Mouse (Mus musculus): ENCODE data around the gene Swap70.

The Swap70 gene

GRCm38 (mm10) chr7:110237837-110238451 lies 16.4 kb downstream of the Swap70 start:
- no peak for DNase-seq (ENCODE audit: low read depth in 2 of 2, low spot score in 2 of 2)

GRCm38 (mm10) chr7:110239590-110239989 lies 18.1 kb downstream of the Swap70 start:
- no peak for DNase-seq (ENCODE audit: low read depth in 2 of 2, low spot score in 2 of 2)

DNA sequence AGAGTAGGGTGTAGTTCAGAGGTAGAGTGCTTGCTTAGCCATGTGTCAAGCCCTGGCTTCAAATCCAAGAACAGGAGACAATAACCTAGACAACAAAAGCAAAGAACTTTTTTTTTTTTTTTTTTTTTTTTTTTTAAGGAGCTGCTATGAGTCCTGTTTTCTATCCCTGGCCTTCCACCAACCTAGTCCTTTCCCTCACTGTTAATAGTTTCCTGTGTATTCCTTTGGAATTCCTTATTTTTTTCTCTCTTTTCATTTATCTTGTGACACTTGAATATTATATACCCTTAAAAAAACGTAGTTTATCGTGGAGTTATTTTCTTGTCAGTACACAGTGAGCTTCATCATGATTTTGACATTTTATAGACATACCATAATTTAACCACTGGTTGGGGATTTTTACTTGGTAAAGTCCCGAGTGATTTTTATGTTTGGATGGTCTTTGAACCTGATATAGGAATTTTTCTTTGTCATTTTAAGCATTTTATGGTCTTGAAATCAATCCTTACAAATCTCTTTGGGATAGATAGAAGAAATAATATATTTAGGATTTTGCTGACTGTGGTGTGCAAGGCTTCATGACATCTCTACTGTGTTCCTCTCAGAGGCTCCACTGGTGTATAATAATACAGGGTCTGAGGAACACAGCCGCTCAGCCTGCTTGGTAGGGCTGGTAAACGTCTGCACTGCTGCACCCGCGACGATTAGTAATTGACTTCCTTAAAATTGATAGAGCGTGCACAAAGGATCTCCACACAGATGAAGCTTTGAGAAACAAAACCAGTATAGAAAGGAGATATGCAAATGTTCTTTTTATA lies 20.2 kb downstream of the Swap70 start:
- DNase-seq (ENCODE audit: low read depth in 2 of 2, low spot score in 2 of 2): no peak

DNA sequence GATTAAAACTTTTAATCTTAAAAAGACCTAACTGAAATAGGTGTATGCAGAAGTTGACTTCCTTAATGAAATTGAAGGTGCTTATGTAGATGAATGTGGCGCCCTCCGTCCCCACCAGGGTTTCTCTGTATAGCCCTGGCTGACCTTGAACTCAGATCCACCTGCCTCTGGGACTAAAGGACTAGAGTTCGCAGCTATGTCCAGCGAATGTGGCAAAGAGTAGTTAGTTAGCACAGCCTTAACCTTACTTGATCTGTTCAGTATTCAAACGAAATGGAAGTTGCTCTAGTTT lies 20.7 kb downstream of the Swap70 start:
- DNase-seq (ENCODE audit: low read depth in 2 of 2, low spot score in 2 of 2): no peak

GRCm38 (mm10) chr7:110245128-110245527 lies 23.6 kb downstream of the Swap70 start:
- DNase-seq (ENCODE audit: low read depth in 2 of 2, low spot score in 2 of 2): no peak

DNA sequence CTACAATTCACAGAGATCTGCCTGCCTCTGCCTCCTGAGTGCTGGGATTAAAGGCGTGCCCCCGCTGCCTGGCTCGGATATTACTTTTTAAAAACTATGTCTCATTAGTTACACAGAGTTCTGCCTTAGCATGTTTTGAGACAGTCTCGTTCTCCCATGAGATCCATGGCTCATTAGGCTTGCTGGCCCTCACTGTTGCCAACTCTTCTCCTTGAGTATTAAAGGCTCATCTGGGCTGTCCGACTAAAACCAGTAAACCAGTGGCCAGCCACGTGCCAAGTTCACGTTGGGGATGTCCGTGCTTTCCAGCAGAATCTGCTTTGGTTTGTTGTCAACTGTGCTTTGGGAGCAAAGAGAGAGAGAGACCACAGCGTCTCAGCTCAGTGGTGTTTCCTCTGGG lies 25.0 kb downstream of the Swap70 start:
- DNase-seq (ENCODE audit: low read depth in 2 of 2, low spot score in 2 of 2): no peak

- no peak for DNase-seq (ENCODE audit: low read depth in 2 of 2, low spot score in 2 of 2)
These were observed 26.3 kb downstream of the Swap70 start for GRCm38 (mm10) chr7:110247801-110248200.

GRCm38 (mm10) chr7:110248677-110249076 lies 27.2 kb downstream of the Swap70 start:
- DNase-seq (ENCODE audit: low read depth in 2 of 2, low spot score in 2 of 2): no peak

GRCm38 (mm10) chr7:110253861-110254260 lies 32.4 kb downstream of the Swap70 start:
- no peak for DNase-seq (ENCODE audit: low read depth in 2 of 2, low spot score in 2 of 2)

- no peak for DNase-seq (ENCODE audit: low read depth in 2 of 2, low spot score in 2 of 2)
These were observed 32.9 kb downstream of the Swap70 start for GRCm38 (mm10) chr7:110254395-110254794.

DNA sequence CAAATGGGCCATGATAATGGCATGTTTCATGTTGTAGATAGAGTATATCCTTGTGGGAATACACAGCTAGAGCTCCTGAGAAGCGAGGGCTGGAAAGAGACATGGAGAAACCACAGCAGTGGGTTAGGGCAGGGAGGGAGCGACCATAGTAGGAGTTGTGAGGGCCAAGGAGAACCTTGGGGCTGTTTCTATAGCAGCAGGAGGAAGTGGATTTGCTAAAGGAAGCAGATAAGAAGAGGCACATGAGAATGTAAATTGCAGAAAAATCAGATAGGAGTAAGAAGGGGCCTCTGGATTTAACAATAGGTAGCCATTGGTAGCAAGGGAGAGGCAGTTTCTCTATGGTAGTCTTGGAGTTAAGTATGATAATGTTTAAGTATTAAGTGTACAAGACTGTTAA lies 35.5 kb downstream of the Swap70 start:
- DNase-seq (ENCODE audit: low read depth in 2 of 2, low spot score in 2 of 2): no peak

DNA sequence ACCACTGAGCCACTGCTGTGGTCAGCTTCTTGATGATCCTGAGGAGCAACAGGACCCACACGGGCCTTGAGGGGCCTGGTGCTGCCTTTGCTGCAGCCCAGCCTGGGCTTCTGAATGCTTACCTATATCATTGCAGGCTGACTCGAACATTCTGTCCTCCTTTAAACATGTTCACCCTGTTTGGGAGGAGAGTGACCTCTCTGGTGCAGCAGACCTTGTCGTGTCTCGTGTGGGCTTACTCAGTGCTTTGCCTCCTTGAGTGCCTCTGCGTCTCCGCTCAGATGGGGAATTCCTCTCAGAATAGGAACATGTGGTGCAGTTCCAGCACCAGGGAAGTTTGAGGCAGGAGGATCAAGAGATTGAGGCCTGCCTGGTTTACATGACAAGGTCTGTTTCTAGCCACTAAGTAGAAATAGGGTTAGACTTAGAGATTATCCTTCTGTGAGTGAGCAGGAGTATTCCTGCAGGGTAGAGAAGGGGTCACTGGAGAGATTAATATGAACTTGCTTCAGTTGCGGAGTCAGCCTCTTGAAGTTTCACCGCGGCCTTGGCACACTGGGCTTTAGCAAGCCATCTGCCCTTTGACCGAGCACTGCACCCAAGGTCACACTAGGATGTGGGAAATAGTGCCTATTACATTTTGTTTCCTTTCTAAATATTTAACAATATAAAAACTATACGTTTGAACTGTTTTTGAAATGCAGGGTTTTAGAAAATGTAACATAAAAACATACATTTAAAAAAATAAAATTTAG lies 36.9 kb downstream of the Swap70 start:
- DNase-seq (ENCODE audit: low read depth in 2 of 2, low spot score in 2 of 2): no peak

DNA sequence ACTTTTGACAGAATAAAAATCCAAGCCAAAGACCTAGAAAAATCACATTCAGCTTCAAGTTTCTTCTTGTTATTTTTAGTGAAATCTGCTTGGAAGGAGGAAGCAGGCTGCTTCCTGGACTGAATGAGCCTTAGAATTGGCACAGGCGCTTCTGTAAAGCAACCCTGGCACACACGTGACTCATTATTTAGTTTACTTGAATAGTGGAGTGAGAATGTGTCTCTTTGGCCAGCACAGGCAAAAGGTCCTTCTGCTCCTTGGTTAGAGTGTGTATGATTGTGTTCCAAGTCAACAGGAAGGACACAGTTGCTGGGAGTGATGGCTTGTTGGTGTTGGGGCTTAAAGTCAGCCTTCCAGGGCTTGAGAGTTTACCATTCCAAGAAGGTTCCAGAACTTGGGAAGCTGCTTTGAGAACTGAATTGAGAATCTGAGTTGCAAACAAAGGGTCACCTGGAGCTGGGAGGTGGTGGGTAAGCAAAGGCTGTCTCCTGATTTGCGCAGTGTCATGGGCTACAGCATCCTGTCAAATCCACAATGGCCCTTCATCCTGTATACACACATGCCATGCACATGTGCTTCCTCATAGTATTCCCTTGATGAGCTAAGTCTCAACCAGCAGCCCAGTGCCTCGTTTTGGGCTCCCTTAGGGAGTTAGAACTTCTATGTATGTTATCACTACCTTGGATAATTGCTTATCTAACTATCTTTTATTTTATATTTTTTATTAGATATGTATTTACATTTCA lies 38.6 kb downstream of the Swap70 start:
- no peak for DNase-seq (ENCODE audit: low read depth in 2 of 2, low spot score in 2 of 2)

DNA sequence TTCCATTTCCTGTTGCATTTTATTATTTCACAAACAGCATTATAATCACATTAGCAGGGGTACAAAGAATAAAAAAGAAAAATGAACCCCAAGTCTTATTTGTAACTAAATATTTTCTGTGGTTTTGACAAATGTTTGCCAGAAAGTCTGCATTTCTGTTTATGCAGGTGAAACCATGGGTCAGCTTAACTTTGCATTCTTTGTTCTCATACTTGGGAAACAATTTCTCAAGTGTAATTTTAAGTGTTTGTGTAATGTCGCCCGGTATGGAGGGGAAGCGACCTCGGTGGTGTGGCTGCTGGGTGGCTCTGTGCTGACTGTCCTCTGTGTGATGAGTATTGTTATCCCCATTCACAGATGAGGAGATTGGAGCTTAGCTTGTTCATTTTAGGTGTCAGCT lies 40.3 kb downstream of the Swap70 start:
- no peak for DNase-seq (ENCODE audit: low read depth in 2 of 2, low spot score in 2 of 2)

DNA sequence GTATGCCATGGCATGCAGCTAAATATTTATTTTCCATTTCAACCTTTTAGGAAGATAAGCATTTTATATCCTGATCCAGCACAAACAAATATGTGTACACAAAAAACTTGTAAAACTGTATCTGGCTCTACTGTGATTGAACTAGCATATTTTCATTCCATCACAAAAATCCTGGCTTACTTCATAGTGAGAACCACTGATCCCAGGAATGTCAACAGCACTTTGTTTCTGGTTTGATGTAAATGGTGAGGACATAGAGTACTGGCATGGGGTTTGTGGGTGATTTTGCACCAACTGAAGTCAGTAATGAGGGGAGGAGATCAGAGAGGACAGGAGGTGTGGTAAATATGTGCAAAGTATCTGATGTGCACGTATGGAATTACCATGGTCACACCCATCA lies 41.1 kb downstream of the Swap70 start:
- no peak for DNase-seq (ENCODE audit: low read depth in 2 of 2, low spot score in 2 of 2)

DNA sequence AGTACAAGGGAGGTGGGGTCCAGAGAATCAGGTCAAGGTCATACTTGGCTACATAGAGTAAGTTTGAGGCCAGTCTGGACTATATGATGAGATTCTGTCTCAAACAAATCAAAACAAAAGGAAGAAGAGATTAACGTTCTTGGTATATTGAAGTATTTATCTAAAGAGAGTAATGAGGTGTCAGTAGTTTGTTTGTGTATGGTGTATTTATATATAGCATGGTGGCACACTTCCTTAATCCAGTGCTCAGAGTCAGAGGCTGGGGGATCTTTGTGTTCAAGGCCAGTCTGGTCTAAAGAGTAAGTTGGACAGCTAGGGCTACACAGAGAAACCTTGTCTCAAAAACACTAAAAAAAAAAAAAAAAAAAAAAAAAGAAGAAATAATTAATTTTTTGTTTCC lies 42.0 kb downstream of the Swap70 start:
- no peak for DNase-seq (ENCODE audit: low read depth in 2 of 2, low spot score in 2 of 2)

DNA sequence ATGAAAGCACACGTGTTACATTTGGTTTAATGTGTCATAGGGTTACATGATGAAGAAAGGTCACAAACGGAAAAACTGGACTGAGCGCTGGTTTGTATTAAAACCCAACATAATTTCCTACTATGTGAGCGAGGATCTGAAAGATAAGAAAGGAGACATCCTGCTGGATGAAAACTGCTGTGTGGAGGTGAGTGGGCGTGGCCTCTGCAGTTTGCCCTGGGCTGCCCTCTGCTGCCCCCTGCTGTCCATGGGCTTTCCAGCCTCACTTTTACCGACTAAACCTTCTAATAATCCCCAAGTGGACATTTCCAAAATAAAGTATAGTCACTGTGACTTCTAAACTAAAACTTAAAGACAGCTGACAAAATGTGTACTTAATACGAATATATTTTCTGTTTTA lies 44.3 kb downstream of the Swap70 start:
- peak; percentile 78 to 83 for DNase-seq (ENCODE audit: low read depth in 2 of 2, low spot score in 2 of 2)

DNA sequence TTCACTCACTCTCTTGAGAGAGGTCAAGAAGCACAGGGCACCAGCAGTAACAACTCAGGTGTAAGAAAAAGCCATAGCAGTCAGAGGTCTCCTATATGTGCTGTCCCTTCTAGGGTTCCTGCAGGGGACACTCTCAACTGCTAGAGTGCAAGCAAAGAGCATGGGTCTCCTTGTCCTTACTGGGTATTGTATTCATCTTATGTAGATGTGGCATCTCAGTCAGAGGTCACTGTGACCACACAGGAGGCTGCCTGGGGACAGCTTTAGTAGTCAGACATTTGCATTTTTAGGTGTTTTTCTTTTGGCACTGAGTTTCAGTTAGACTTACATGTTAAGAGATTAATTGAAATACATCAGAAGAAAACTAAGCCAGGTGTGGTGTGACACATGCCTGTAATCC lies 45.5 kb downstream of the Swap70 start:
- no peak for DNase-seq (ENCODE audit: low read depth in 2 of 2, low spot score in 2 of 2)

GRCm38 (mm10) chr7:110267994-110268393 lies 46.5 kb downstream of the Swap70 start:
- no peak for DNase-seq (ENCODE audit: low read depth in 2 of 2, low spot score in 2 of 2)

DNA sequence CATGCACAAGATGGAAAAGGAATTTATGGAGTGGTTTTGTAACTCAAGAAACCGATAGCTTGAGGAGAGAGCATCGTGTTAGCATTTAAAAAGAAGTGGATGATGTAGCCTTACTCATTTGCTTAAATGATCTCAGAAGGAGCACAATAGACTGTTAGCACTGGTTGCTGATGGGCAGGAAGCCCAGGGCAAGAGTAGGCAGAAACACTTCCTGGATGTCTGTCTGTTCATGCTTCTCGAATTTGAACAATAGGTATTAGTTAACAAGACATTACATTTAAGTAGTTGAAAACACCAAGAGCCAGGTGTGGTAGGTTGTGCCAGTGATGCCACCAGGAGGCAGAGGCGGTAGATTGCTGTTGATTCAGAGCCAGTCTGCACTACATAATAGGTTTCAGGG lies 47.0 kb downstream of the Swap70 start:
- no peak for DNase-seq (ENCODE audit: low read depth in 2 of 2, low spot score in 2 of 2)

DNA sequence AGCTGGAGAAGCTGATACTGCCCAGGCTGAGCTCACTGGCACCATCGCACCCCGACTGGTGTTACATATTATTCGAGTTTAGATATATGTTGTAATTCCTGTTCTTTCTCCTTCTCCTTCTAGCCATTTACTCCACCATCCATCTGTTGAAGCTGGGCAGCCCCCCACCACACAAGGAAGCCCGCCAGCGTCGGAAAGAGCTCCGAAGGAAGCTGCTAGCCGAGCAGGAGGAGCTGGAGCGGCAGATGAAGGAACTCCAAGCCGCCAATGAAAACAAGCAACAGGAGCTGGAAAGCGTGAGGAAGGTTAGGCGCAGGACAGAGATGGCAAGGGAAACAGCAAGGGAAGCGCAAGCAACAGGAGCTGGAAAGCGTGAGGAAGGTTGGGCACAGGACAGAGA lies 48.3 kb downstream of the Swap70 start:
- no peak for DNase-seq (ENCODE audit: low read depth in 2 of 2, low spot score in 2 of 2)

DNA sequence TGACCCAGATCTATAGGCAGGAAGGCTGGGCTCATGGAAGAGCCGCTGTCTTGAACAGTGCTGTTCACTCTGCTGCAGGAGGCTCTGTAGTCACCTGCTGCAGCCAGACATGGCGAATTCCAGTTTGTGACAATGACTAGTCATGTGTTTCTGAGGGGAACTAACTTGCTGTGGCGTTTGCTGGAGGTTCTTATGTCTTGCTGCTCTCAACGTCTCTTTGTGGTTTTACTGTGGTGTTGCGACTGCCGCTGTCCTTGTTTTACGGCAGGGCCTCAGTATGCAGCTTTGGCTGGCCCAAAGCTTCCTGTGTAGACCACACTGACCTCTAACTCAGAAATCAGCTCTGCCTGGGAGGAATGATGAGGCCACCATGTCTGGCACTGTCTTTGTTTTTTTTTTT lies 48.9 kb downstream of the Swap70 start:
- DNase-seq (ENCODE audit: low read depth in 2 of 2, low spot score in 2 of 2): no peak
